Mouse (Mus musculus): ENCODE measurements around the gene Aqp7. TPM values are rescaled to one million over a fixed set of nuclear protein-coding genes. Genes with fewer than 3 reads are reported as not detected.
A peak's percentile ranks its signal among the peaks of the same experiment; 100 is the strongest.

Gene Aqp7
- total RNA-seq, 2 experiments from 2014 or later, result not detected

- DNase-seq, result no peak
Measured at GRCm38 (mm10) chr4:41057361-41057760, 9.4 kb upstream of the Aqp7 start.

GRCm38 (mm10) chr4:41056742-41057332 lies 8.9 kb upstream of the Aqp7 start:
- DNase-seq, result no peak

GRCm38 (mm10) chr4:41056253-41056652 lies 8.3 kb upstream of the Aqp7 start:
- no peak for DNase-seq

GRCm38 (mm10) chr4:41055111-41055510 lies 7.2 kb upstream of the Aqp7 start:
- no peak for DNase-seq

- no peak for DNase-seq
Measured at GRCm38 (mm10) chr4:41051781-41052180, 3.8 kb upstream of the Aqp7 start.

- DNase-seq, result peak; percentile 75 to 80
Measured at GRCm38 (mm10) chr4:41050726-41051675, 3.1 kb upstream of the Aqp7 start.

GRCm38 (mm10) chr4:41048926-41049325 lies 987 bp upstream of the Aqp7 start:
- no peak for DNase-seq

GRCm38 (mm10) chr4:41046254-41046795 lies 1.6 kb downstream of the Aqp7 start:
- no peak for DNase-seq

- no peak for DNase-seq
Measured at GRCm38 (mm10) chr4:41045288-41045687, 2.7 kb downstream of the Aqp7 start.

- no peak for DNase-seq
Measured at GRCm38 (mm10) chr4:41043961-41044360, 4.0 kb downstream of the Aqp7 start.

- DNase-seq, result no peak
Measured at GRCm38 (mm10) chr4:41042880-41043279, 5.1 kb downstream of the Aqp7 start.

- no peak for DNase-seq
Measured at GRCm38 (mm10) chr4:41040983-41041382, 7.0 kb downstream of the Aqp7 start.

GRCm38 (mm10) chr4:41037942-41038341 lies 10.0 kb downstream of the Aqp7 start:
- no peak for DNase-seq

- no peak for DNase-seq
Measured at GRCm38 (mm10) chr4:41031242-41031641, 16.7 kb downstream of the Aqp7 start.

- peak; percentile 41 to 46 for DNase-seq
Measured at GRCm38 (mm10) chr4:41029372-41029771, 18.6 kb downstream of the Aqp7 start.

- DNase-seq, result no peak
Measured at GRCm38 (mm10) chr4:41028272-41028671, 19.7 kb downstream of the Aqp7 start.

GRCm38 (mm10) chr4:41027872-41028271 lies 20.1 kb downstream of the Aqp7 start:
- DNase-seq, result no peak

- DNase-seq, result no peak
Measured at GRCm38 (mm10) chr4:41026086-41026787, 21.7 kb downstream of the Aqp7 start.

GRCm38 (mm10) chr4:41021094-41021493 lies 26.8 kb downstream of the Aqp7 start:
- DNase-seq, result no peak

- DNase-seq, result no peak
Measured at GRCm38 (mm10) chr4:41015798-41016197, 32.1 kb downstream of the Aqp7 start.

- DNase-seq, result no peak
Measured at GRCm38 (mm10) chr4:41013351-41013750, 34.6 kb downstream of the Aqp7 start.

GRCm38 (mm10) chr4:41000842-41001639 lies 46.9 kb downstream of the Aqp7 start:
- DNase-seq, result no peak
